Mouse (Mus musculus): ENCODE data around the gene Pdzd8. TPM values are rescaled to one million over a fixed set of nuclear protein-coding genes. Genes with fewer than 3 reads are reported as not detected.

The Pdzd8 gene
- total and polyA plus RNA-seq, 2 experiments from 2014 or later, result 10.8 to 42.6 TPM

DNA sequence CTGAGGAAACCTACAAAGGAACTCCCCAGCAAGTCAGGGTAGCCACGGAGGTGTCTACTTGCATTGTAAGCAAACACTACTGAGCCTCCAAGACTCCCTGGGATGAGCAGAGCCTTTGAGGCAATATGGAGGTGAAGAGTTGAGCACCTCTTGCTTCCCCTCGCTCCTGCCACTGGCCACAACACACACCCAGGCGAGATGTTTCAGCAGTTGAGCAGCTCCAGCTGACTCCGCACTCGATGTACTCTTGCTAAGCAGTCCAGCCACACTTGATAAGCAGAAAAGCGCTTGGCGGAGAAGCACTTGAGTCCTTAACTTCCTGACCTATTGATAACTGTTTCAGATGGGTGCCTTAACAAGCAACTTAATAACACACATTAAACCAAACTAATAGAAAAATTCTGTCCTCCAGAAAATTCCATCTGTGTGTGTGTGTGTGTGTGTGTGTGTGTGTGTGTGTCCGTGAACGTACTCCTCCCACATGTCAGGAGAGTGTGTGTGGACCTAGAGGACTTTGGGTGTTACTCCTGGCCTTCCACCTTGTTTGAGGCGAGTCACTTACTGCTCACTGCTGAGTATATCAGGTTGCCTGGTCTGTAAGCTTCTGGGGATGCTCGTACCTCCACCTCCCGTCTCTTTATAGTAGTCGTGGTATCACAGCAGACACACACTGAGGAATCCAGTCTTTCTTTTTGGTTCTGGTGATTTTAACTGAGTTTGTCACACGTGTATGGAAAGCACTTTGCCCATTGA lies 11.4 kb upstream of the Pdzd8 start:
- no peak overlapping the region for H3K4me3 ChIP-seq (ENCODE audit: low read length)
- WGBS, result 80% methylated on average over 14 of the region's 14 CpGs
- no peak overlapping the region for H3K9ac ChIP-seq (replicated peaks; ENCODE audit: low read length)
- no peaks in the 10 kb centered on the region for H3K36me3 ChIP-seq (ENCODE audit: insufficient read depth, low read length)
- H3K27ac ChIP-seq, result no peak overlapping the region
- no peak overlapping the region for H3K4me2 ChIP-seq (ENCODE audit: low read depth, low read length)
- TF ChIP-seq CTCF (IDR thresholded peaks at IDR 0.05; ENCODE audit: low read depth), result no peak
- no peaks in the 10 kb centered on the region for H3K4me1 ChIP-seq (ENCODE audit: insufficient read depth, low read length)
- H3K27me3 ChIP-seq (ENCODE audit: insufficient read depth, low read length), result no peaks in the 10 kb centered on the region
- DNase-seq (ENCODE audit: low spot score) (no peak), ATAC-seq (no peak)
- H3K9me3 ChIP-seq (ENCODE audit: low read length), result no peaks in the 10 kb centered on the region

DNA sequence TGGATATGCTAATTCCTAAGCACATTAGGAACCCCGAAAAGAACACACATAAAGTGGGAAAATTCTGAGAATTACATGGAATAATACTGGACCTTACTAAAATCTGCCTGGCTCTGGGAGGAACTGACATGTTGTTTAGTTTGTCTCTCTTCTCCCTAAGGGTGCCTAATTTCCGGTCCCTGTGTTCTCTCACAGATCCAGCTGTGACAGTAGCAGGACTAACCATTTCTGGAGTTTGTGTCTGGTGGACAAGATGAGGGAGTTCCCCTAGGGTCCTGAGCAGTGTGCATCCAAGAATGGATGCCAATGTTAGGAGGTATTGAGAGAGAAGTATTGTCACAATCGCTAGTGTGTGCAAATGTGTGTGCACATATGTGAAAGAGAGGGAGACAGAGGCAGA lies 10.8 kb upstream of the Pdzd8 start:
- H3K4me1 ChIP-seq (ENCODE audit: insufficient read depth, low read length), result no peaks in the 10 kb centered on the region
- no peak overlapping the region for H3K4me2 ChIP-seq (ENCODE audit: low read depth, low read length)
- H3K9ac ChIP-seq (replicated peaks; ENCODE audit: low read length), result no peak overlapping the region
- no peaks in the 10 kb centered on the region for H3K36me3 ChIP-seq (ENCODE audit: insufficient read depth, low read length)
- 94% methylated on average over 3 of the region's 3 CpGs for WGBS
- H3K4me3 ChIP-seq (ENCODE audit: low read length), result no peak overlapping the region
- DNase-seq (ENCODE audit: low spot score), result no peak
- no peaks in the 10 kb centered on the region for H3K9me3 ChIP-seq (ENCODE audit: low read length)
- H3K27ac ChIP-seq, result no peak overlapping the region
- H3K27me3 ChIP-seq (ENCODE audit: insufficient read depth, low read length), result no peaks in the 10 kb centered on the region
- no peak for TF ChIP-seq CTCF (IDR thresholded peaks at IDR 0.05; ENCODE audit: low read depth)
- no peak for ATAC-seq

DNA sequence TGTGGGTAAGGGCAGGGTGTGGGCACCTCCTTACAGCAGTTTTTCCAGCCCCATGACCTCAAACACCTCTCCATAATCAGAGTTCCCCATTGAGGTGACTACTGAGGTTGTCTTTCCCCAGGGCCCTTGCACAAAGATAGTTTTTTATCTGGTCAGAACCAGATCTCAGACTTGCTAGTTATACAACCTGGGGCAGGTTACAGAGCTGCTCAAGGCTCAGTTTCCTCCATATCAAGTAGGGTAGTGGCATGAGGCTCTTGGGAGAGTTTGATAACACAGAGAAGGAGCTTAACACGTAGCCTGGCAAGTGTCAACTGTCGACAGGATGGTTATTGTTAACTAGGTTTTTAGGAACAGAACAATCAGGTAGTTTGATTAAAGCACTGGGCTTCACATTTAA lies 9.3 kb upstream of the Pdzd8 start:
- WGBS, result 75% methylated on average over 2 of the region's 2 CpGs
- no peaks in the 10 kb centered on the region for H3K9me3 ChIP-seq (ENCODE audit: low read length)
- H3K27ac ChIP-seq, result no peak overlapping the region
- H3K4me1 ChIP-seq (ENCODE audit: insufficient read depth, low read length), result no peaks in the 10 kb centered on the region
- ATAC-seq, result no peak
- H3K4me2 ChIP-seq (ENCODE audit: low read depth, low read length), result no peak overlapping the region
- TF ChIP-seq CTCF (IDR thresholded peaks at IDR 0.05; ENCODE audit: low read depth), result no peak
- H3K4me3 ChIP-seq (ENCODE audit: low read length), result no peak overlapping the region
- no peaks in the 10 kb centered on the region for H3K27me3 ChIP-seq (ENCODE audit: insufficient read depth, low read length)
- no peak overlapping the region for H3K9ac ChIP-seq (replicated peaks; ENCODE audit: low read length)
- H3K36me3 ChIP-seq (ENCODE audit: insufficient read depth, low read length), result no peaks in the 10 kb centered on the region
- DNase-seq (ENCODE audit: low spot score), result no peak

DNA sequence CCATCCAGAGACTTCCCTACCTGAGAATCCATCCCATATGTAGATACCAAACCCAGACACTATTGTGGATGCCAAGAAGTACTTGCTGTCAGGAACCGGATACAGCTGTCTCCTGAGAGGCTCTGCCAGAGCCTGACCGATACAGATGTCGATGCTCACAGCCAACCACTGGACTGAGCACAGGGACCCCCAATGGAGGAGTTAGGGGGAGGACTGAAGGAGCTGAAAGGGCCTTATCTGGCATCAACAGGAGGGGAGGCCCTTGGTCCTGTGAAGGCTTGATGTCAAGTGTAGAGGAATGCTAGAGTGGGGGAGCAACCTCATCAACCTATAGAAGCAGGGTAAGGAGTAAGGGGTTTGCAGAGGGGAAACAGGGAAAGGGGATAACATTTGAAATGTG lies 7.2 kb upstream of the Pdzd8 start:
- Histone ChIP-seq H3K36me3 (ENCODE audit: insufficient read depth, low read length) (no peaks in the 10 kb centered on the region), H3K4me2 (ENCODE audit: low read depth, low read length) (no peak overlapping the region), H3K9ac (replicated peaks; ENCODE audit: low read length) (no peak overlapping the region), H3K27me3 (ENCODE audit: insufficient read depth, low read length) (no peaks in the 10 kb centered on the region), H3K4me1 (ENCODE audit: insufficient read depth, low read length) (no peaks in the 10 kb centered on the region), H3K27ac (no peak overlapping the region), H3K9me3 (ENCODE audit: low read length) (no peaks in the 10 kb centered on the region), H3K4me3 (ENCODE audit: low read length) (no peak overlapping the region)
- no peak for ATAC-seq
- no peak for TF ChIP-seq CTCF (IDR thresholded peaks at IDR 0.05; ENCODE audit: low read depth)
- DNase-seq (ENCODE audit: low spot score), result no peak
- 86% methylated on average over 3 of the region's 3 CpGs for WGBS

DNA sequence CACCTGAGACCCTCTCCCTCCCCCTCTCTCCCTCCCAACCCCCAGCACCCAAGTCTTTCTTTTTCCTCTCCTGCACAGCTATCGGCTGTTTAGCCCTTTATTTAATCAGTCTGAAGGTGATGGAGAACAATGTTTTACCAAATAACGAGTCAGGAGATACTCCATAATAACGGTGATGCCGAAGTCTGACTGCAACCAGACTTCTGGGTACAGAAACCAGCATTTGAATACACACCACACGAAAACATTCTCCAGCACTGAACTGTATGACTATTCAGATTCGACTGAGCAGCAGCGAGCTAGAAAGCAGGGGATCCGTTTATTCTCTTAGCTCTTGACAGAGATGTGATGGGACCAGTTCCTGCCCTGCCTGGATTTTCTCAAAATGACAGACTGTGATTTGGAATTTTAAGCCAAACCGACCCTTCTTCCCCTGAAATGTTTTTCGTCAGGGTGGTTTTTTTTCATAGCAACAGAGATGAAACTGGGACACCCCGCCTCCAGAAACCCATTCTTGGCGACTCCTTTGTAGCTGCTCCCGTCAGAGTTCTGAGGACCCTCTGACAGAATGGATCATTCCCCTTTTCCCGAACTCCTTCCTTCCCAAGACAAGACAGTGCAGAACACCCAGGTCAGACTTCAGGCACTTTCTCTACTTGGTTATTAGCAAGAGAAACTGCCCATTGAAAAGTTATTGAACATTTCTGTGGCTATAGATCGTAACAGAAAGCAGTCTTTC lies 5.7 kb upstream of the Pdzd8 start:
- Histone ChIP-seq H3K4me1 (ENCODE audit: insufficient read depth, low read length) (no peaks in the 10 kb centered on the region), H3K9me3 (ENCODE audit: low read length) (no peaks in the 10 kb centered on the region), H3K27ac (no peak overlapping the region), H3K4me2 (ENCODE audit: low read depth, low read length) (no peak overlapping the region), H3K4me3 (ENCODE audit: low read length) (no peak overlapping the region), H3K9ac (replicated peaks; ENCODE audit: low read length) (no peak overlapping the region), H3K36me3 (ENCODE audit: insufficient read depth, low read length) (no peaks in the 10 kb centered on the region), H3K27me3 (ENCODE audit: insufficient read depth, low read length) (no peaks in the 10 kb centered on the region)
- 73% methylated on average over 15 of the region's 15 CpGs for WGBS
- TF ChIP-seq CTCF (IDR thresholded peaks at IDR 0.05; ENCODE audit: low read depth), result no peak
- DNase-seq (ENCODE audit: low spot score) (no peak), ATAC-seq (no peak)

DNA sequence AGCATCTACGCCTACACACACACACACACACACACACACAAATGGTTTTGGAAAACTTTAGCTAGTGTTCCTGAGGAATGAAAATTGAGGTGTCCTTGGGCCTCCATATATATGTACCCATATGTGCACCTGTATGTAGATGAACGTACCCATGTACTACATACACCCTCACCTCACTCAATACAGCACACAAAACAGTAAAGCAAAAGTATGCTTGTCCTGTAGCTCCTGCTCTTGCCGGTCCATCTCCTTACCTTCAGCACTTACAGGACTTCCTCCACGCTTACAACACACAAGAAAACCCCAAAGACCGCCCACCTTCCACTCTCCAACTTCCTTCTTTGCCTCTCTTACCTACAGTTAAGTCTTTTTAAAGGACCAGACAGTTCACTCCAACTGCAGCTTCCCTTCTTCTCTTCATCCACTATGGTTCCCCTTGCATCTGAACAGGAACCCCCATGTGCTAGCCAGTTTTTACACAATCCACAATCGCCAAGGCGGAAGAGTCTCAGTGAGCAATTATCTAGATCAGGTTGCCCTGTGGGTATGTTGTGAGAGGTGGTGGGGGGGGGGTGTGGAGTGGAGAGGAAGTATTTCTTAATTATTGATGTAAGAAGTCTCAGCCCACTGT lies 4.8 kb upstream of the Pdzd8 start:
- Histone ChIP-seq H3K9me3 (ENCODE audit: low read length) (no peaks in the 10 kb centered on the region), H3K4me2 (ENCODE audit: low read depth, low read length) (no peak overlapping the region), H3K27me3 (ENCODE audit: insufficient read depth, low read length) (no peaks in the 10 kb centered on the region), H3K36me3 (ENCODE audit: insufficient read depth, low read length) (no peaks in the 10 kb centered on the region), H3K4me3 (ENCODE audit: low read length) (no peak overlapping the region), H3K27ac (no peak overlapping the region), H3K9ac (replicated peaks; ENCODE audit: low read length) (no peak overlapping the region), H3K4me1 (ENCODE audit: insufficient read depth, low read length) (no peaks in the 10 kb centered on the region)
- no peak for TF ChIP-seq CTCF (IDR thresholded peaks at IDR 0.05; ENCODE audit: low read depth)
- ATAC-seq, result no peak
- 85% methylated on average over 7 of the region's 7 CpGs for WGBS
- DNase-seq (ENCODE audit: low spot score), result no peak
